Mouse (Mus musculus): ENCODE data around the gene Zfp523. TPM values are rescaled to one million over a fixed set of nuclear protein-coding genes. Genes with fewer than 3 reads are reported as not detected.

Zfp523 gene
- polyA plus RNA-seq, 1 experiment from 2014 or later = 41.8 TPM

DNA sequence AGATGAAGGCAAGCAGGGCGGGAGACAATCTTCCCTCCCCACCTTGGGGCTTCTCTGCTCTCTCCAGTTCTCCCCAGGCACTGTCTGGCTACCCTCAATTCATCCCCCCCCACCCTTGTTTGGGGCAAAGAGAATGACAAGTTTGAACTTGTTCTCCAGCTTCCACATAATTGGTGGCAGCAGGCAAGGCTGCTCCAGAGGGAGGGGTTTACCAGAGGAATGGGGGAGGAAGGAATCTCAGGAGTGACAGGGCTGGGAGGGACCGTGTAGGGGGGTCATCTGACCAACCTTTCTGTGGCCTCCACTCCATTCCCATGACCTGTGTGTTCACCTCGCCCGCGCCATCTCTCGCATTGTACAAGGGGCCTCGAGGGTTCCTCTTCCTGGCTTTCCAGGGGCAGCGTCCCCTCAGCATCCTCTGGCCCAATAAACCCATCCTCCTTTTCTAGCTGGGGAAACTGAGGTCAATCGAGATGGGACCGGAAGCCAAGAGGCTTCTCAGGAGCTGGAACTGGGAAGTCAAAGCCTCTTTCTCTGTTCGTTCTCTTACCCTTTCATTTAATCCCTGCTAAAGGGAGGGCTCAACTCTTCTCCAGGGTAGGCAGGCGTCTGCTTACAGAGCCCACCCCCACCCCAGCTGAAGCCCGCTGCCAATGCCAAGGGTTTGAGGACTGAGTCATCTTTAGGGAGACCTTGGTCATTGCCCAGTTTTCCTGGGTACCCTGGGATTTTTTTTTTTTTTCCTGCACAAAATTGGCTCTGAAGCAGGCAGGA, 36.3 kb upstream of the Zfp523 start:
- 12% methylated on average over 13 of the region's 13 CpGs for WGBS
- DNase-seq = no peak
- no peaks in the 10 kb centered on the region for H3K36me3 ChIP-seq (ENCODE audit: control insufficient read depth, insufficient read depth, low read length)
- H3K27ac ChIP-seq (replicated peaks; ENCODE audit: low read depth, low read length) = peak overlapping the region; percentile 94
- H3K4me3 ChIP-seq (replicated peaks; ENCODE audit: low read depth, low read length) = peak overlapping the region; percentile 68; the same call in 1 of the 2 replicates
- no peak for ATAC-seq (ENCODE audit: low FRiP score, low TSS enrichment)
- H3K27me3 ChIP-seq (ENCODE audit: control insufficient read depth, insufficient read depth, low read length) = no peaks in the 10 kb centered on the region
- peak overlapping the region; percentile 84 for H3K4me2 ChIP-seq (ENCODE audit: low read length)
- H3K9me3 ChIP-seq (ENCODE audit: control insufficient read depth, low read length) = no peaks in the 10 kb centered on the region
- H3K9ac ChIP-seq (replicated peaks; ENCODE audit: low read length) = peak overlapping the region; percentile 90; the same call in 1 of the 2 replicates
- H3K4me1 ChIP-seq (ENCODE audit: control insufficient read depth, insufficient read depth, low read length) = peaks cover 38% of the 10 kb centered on the region

DNA sequence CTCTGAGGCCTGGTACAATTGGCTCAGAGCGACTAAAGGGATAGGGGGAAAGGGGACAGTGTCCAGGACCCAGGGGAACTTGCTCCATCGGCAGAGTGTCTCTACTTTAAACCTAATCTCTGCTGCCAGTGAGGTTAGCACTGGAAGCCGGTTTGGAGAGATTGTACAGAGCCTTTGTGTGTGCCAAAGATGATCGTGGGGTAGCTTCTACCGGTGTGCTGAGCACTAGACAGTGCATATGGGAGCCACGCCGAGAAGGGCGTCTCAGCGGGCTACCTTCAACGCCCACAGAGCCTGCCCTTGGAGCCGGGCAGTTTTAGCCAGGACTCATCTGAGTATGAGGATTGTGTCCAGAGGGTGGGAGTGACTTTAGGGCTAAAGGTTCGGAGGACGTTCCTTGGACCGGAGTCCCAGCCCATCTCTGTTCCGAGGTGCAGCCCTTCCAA, 35.7 kb upstream of the Zfp523 start:
- H3K4me1 ChIP-seq (ENCODE audit: control insufficient read depth, insufficient read depth, low read length) = peaks cover 43% of the 10 kb centered on the region
- peak; percentile 21; the same call in 1 of the 2 replicates for ATAC-seq (ENCODE audit: low FRiP score, low TSS enrichment)
- no peaks in the 10 kb centered on the region for H3K27me3 ChIP-seq (ENCODE audit: control insufficient read depth, insufficient read depth, low read length)
- H3K9me3 ChIP-seq (ENCODE audit: control insufficient read depth, low read length) = no peaks in the 10 kb centered on the region
- H3K27ac ChIP-seq (replicated peaks; ENCODE audit: low read depth, low read length) = peak overlapping the region; percentile 94
- H3K4me2 ChIP-seq (ENCODE audit: low read length) = peak overlapping the region; percentile 84
- H3K9ac ChIP-seq (replicated peaks; ENCODE audit: low read length) = peak overlapping the region; percentile 90
- H3K4me3 ChIP-seq (replicated peaks; ENCODE audit: low read depth, low read length) = peak overlapping the region; percentile 68
- H3K36me3 ChIP-seq (ENCODE audit: control insufficient read depth, insufficient read depth, low read length) = no peaks in the 10 kb centered on the region
- 1% methylated on average over 15 of the region's 15 CpGs for WGBS
- DNase-seq = no peak

DNA sequence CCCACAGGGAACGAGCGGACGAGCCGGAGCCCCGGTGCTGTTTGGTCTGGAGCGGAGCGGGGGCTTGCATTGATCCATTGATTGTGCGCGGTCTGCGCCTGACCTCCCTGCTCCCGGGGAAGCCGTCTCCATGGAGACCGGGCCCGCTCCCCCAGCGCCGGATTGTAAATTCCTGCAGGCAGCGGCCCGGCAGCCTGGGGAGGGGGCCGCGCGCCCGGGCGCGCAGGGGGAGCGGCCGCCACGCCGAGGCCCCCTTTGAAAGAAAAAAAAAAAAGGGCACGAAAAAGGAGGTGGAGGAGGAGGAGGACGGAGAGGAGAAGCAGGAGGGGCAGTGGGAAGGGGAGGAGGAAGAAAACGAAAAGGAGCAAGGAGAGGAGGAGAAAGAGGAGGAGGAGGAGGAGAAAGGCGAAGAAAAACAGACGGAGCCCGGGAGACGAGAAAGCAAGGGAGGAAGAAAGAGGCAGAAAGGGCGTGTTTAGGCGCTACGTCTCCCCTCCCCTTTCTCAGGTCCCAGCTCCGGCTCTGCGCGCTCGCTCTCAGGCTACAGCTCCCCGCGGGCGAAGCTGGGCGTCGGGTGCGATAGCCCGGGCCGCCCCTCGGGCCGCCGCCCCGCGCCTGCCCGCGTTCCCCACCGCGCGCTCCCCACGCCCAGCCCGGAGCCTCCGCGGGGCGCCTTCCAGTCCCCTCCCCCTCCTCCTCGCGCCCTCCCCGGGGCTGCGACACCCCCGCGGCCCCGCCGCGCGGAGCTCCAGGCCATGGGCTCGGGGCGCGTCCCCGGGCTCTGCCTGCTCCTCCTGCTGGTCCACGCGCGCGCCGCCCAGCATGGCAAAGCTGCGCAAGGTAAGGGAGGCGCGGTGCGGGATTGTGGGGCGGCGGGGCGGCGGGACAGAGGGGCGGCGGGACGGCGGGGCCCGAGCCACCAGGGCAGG, 34.9 kb upstream of the Zfp523 start, which contains the start of gene Scube3:
TSS of gene Scube3 (plus strand) at position 371 of the 929 bp plus-strand sequence.
- H3K4me2 ChIP-seq (ENCODE audit: low read length) = peak within 1 kb of the TSS; percentile 84
- ATAC-seq (ENCODE audit: low FRiP score, low TSS enrichment) = peak; percentile 68; the same call in 1 of the 2 replicates
- under 1% methylated on average over 86 of the region's 97 CpGs for WGBS
- peaks cover 51% of the 10 kb centered on the region for H3K4me1 ChIP-seq (ENCODE audit: control insufficient read depth, insufficient read depth, low read length)
- H3K36me3 ChIP-seq (ENCODE audit: control insufficient read depth, insufficient read depth, low read length) = no peaks in the 10 kb centered on the region
- peak within 1 kb of the TSS; percentile 94 for H3K27ac ChIP-seq (replicated peaks; ENCODE audit: low read depth, low read length)
- DNase-seq = peak; percentile 84
- no peaks in the 10 kb centered on the region for H3K27me3 ChIP-seq (ENCODE audit: control insufficient read depth, insufficient read depth, low read length)
- H3K9me3 ChIP-seq (ENCODE audit: control insufficient read depth, low read length) = no peaks in the 10 kb centered on the region
- H3K9ac ChIP-seq (replicated peaks; ENCODE audit: low read length) = peak within 1 kb of the TSS; percentile 90
- peak within 1 kb of the TSS; percentile 68 for H3K4me3 ChIP-seq (replicated peaks; ENCODE audit: low read depth, low read length)

DNA sequence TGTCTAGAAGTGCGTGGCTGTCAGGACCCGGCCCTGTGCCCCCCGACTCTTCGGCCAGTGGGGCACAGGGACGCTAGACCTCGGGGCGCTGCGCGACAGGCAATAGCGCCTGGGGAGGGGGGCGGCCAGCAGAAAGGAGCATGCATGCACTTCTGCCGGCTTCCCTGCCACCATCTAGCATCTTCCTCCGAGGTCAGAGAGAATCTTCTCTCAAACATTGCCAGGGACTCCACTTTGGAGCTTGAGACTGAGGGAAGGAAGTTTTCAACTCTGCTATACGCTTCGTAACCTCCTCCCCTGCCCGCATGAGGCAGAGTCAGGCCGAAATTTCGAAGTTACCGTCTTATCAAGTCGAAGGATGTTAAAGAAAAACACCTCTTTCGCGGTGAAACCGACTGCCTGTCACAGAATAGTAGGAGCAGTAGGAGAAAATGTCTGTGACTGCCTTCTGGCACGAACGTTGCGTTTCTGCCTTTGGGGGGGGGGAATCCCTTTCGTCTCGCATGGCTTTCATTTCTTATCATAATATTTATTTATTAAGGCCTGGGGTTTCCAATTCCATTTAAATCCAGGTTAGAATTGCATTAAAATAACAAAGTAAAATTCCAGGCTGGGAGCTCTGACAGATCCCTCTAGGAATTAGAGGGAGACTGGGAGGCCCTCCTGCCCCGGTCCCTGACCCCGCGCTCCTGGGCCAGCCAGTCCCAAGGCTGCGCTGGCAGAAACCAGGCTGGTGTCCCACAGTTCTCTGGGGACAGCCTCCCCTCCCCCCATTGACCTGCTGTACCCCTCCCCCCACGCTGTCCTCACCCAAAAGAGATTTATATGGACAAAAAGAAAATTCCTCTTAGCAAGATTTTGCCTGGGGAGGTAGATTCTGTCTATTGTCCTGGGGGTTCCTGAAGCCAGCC, 34.0 kb upstream of the Zfp523 start:
- 1% methylated on average over 33 of the region's 33 CpGs for WGBS
- Histone ChIP-seq H3K27me3 (ENCODE audit: control insufficient read depth, insufficient read depth, low read length) (no peaks in the 10 kb centered on the region), H3K27ac (replicated peaks; ENCODE audit: low read depth, low read length) (peak overlapping the region; percentile 94), H3K36me3 (ENCODE audit: control insufficient read depth, insufficient read depth, low read length) (no peaks in the 10 kb centered on the region), H3K9ac (replicated peaks; ENCODE audit: low read length) (peak overlapping the region; percentile 90), H3K9me3 (ENCODE audit: control insufficient read depth, low read length) (no peaks in the 10 kb centered on the region), H3K4me3 (replicated peaks; ENCODE audit: low read depth, low read length) (peak overlapping the region; percentile 68), H3K4me2 (ENCODE audit: low read length) (peak overlapping the region; percentile 84), H3K4me1 (ENCODE audit: control insufficient read depth, insufficient read depth, low read length) (peaks cover 54% of the 10 kb centered on the region)
- ATAC-seq (ENCODE audit: low FRiP score, low TSS enrichment) (0 out of 2 replicates have a peak, but pooled peaks have one; percentile 1), DNase-seq (peak; percentile 64)

DNA sequence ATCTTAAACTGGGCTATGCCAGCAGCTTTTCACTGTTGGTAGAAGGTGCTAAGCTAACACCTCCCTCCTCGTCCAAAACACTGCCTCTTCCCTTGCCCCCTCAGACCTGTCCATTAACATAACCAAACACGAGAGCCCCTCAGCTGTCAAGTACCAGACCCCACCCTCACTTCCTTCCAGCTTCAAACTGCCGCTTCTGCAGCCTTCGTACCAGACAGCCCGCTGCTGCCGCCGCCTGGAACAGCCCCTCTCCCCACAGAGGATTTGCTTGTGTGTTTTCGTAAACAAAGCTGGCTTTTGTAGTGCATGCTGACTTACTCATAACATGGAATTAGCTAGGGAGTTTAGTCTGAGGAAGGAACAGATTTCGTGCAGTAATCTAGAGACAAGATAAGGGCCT, 33.2 kb upstream of the Zfp523 start:
- no peaks in the 10 kb centered on the region for H3K27me3 ChIP-seq (ENCODE audit: control insufficient read depth, insufficient read depth, low read length)
- H3K9me3 ChIP-seq (ENCODE audit: control insufficient read depth, low read length) = no peaks in the 10 kb centered on the region
- H3K4me3 ChIP-seq (replicated peaks; ENCODE audit: low read depth, low read length) = peak overlapping the region; percentile 68
- DNase-seq (peak; percentile 74), ATAC-seq (ENCODE audit: low FRiP score, low TSS enrichment) (no peak)
- peak overlapping the region; percentile 34 for H3K9ac ChIP-seq (replicated peaks; ENCODE audit: low read length)
- H3K36me3 ChIP-seq (ENCODE audit: control insufficient read depth, insufficient read depth, low read length) = no peaks in the 10 kb centered on the region
- 0% methylated on average over 9 of the region's 9 CpGs for WGBS
- peaks cover 54% of the 10 kb centered on the region for H3K4me1 ChIP-seq (ENCODE audit: control insufficient read depth, insufficient read depth, low read length)
- peak overlapping the region; percentile 84 for H3K4me2 ChIP-seq (ENCODE audit: low read length)
- peak overlapping the region; percentile 14; the same call in 1 of the 2 replicates for H3K27ac ChIP-seq (replicated peaks; ENCODE audit: low read depth, low read length)

DNA sequence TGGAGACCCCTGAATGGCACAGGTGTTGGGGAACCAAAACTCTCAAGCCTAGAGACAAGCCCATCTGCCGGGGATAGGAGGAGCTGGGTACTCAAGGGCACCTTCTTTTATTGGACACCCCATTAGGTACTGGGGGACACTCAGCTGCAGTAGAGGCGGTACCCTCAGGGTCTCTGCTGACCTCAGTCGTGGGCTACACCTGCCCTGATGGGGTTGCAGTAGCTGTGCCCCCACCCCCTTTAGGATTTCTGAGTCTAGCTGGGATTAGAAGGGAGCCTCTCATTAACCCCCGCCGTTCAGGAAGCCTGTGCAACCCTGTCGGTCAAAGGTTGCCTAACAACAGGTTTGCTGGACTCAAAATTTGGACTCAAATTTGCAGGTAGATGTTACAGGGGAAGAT, 32.7 kb upstream of the Zfp523 start:
- no peaks in the 10 kb centered on the region for H3K36me3 ChIP-seq (ENCODE audit: control insufficient read depth, insufficient read depth, low read length)
- no peaks in the 10 kb centered on the region for H3K9me3 ChIP-seq (ENCODE audit: control insufficient read depth, low read length)
- H3K9ac ChIP-seq (replicated peaks; ENCODE audit: low read length) = peak overlapping the region; percentile 34
- 8% methylated on average over 6 of the region's 6 CpGs for WGBS
- no peak for DNase-seq
- no peaks in the 10 kb centered on the region for H3K27me3 ChIP-seq (ENCODE audit: control insufficient read depth, insufficient read depth, low read length)
- no peak for ATAC-seq (ENCODE audit: low FRiP score, low TSS enrichment)
- peak overlapping the region; percentile 14; the same call in 1 of the 2 replicates for H3K27ac ChIP-seq (replicated peaks; ENCODE audit: low read depth, low read length)
- peaks cover 57% of the 10 kb centered on the region for H3K4me1 ChIP-seq (ENCODE audit: control insufficient read depth, insufficient read depth, low read length)
- peak overlapping the region; percentile 84 for H3K4me2 ChIP-seq (ENCODE audit: low read length)
- peak overlapping the region; percentile 68 for H3K4me3 ChIP-seq (replicated peaks; ENCODE audit: low read depth, low read length)

DNA sequence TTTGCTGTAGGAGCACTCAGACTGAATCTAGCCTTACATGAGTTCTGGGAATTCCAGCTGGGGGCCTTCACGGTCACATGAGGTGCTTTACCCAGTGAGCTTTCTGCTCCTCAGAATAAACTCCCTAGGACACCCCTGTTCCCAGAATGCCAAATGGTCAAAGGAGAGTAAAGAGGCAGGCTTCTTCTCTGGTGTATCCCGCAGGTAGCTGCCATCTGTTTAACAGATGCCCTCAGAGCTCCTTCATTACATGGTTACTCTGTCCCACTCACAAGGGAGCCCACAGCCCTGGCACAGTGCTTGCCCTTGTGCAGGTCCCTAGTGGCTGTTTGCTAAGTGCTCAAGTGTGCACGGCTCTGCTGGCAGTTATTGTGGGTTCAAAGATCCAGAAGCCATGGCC, 28.6 kb upstream of the Zfp523 start:
- Histone ChIP-seq H3K9ac (replicated peaks; ENCODE audit: low read length) (no peak overlapping the region), H3K4me2 (ENCODE audit: low read length) (no peak overlapping the region), H3K27ac (replicated peaks; ENCODE audit: low read depth, low read length) (no peak overlapping the region), H3K4me1 (ENCODE audit: control insufficient read depth, insufficient read depth, low read length) (peaks cover 41% of the 10 kb centered on the region), H3K9me3 (ENCODE audit: control insufficient read depth, low read length) (no peaks in the 10 kb centered on the region), H3K4me3 (replicated peaks; ENCODE audit: low read depth, low read length) (no peak overlapping the region), H3K36me3 (ENCODE audit: control insufficient read depth, insufficient read depth, low read length) (0 out of 2 replicates have a peak, but pooled peaks cover 5% of the 10 kb centered on the region), H3K27me3 (ENCODE audit: control insufficient read depth, insufficient read depth, low read length) (no peaks in the 10 kb centered on the region)
- DNase-seq = no peak
- no peak for ATAC-seq (ENCODE audit: low FRiP score, low TSS enrichment)
- WGBS = 78% methylated on average over 3 of the region's 3 CpGs

DNA sequence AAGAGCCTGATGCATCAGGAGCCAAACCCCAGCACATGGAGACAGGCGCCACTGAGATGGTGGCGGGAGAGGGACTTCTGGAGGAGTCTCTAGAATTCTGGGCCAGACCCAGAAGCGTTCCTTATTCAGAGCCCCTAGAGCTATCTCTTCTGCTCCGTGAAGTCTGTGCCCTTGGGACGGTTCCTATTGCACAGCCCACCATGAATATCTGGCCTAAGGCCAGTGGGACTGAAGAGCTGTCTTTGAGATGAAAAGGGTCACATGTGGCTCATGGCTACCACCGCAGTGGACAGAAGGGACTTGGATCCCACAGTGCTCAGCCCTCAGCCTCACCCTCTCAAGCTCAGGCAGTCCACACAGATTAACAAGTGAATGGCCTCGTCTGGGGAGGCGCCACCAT, 27.2 kb upstream of the Zfp523 start:
- Histone ChIP-seq H3K27me3 (ENCODE audit: control insufficient read depth, insufficient read depth, low read length) (no peaks in the 10 kb centered on the region), H3K4me3 (replicated peaks; ENCODE audit: low read depth, low read length) (no peak overlapping the region), H3K36me3 (ENCODE audit: control insufficient read depth, insufficient read depth, low read length) (peaks cover 13% of the 10 kb centered on the region; the same call in 1 of the 2 replicates), H3K27ac (replicated peaks; ENCODE audit: low read depth, low read length) (no peak overlapping the region), H3K9me3 (ENCODE audit: control insufficient read depth, low read length) (no peaks in the 10 kb centered on the region), H3K4me2 (ENCODE audit: low read length) (no peak overlapping the region), H3K9ac (replicated peaks; ENCODE audit: low read length) (no peak overlapping the region), H3K4me1 (ENCODE audit: control insufficient read depth, insufficient read depth, low read length) (peaks cover 30% of the 10 kb centered on the region)
- DNase-seq (no peak), ATAC-seq (ENCODE audit: low FRiP score, low TSS enrichment) (no peak)
- WGBS = 58% methylated on average over 8 of the region's 8 CpGs
